Mouse (Mus musculus) fibroblast of lung, adult 2 months (primary cell): ENCODE data around the gene Gm8126.
"Not testable (repeated sequence)": the region's sequence is repeated elsewhere in the genome, so short reads cannot be mapped to it uniquely, and the experiment has no call there.

Experiments used
- DNase-seq: peaks from one replicate; pipeline ENCODE4 v3.0.0-alpha.2; 2011; ENCODE audit warnings: low read depth

Gm8126 gene

DNA sequence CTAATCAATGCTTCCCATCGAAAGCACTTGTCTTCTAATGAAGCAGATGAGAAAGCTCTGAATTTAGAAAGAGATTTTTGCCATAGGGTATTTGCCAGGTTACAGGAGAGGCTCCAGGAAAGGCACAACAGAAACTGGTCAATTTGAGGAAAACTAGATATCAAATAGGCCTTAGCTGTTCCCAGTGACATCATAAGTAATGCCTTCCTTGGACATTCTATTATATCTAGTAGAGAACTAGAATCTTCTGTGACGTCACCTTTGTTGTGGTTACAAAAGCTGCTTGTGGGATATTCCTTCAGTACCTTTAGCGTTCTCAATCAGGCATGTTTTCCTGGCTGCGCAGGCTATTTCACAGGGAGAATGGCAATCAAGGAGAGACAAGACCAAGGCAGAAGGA, at the start of gene Gm8126:
Gene Gm8126 (plus strand): TSS at position 301 of the 400 bp plus-strand sequence.
- not testable (repeated sequence) for DNase-seq

DNA sequence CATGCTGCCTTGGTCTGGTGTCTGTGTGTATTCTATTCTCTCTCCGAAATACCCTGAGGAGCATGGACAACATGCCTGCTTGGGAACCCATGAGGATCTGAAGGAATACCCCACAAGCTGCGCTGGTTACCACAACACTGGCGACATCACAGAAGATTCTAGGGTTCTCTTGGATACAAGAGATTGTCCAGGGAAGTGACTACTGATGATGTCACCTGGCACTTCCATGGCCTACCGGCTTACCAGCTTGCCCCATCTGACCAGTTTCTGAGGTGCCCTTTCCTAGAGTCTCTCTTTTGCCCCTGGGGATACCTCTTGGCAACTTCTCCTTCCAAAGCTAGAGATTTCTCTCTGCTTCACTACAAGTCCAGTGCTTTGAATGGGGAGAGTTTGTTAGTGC, 23.2 kb upstream of the Gm8126 start, which contains the start of gene Gm8122:
Gene Gm8122 (minus strand): TSS at position 101 of the 400 bp plus-strand sequence.
- not testable (repeated sequence) for DNase-seq

DNA sequence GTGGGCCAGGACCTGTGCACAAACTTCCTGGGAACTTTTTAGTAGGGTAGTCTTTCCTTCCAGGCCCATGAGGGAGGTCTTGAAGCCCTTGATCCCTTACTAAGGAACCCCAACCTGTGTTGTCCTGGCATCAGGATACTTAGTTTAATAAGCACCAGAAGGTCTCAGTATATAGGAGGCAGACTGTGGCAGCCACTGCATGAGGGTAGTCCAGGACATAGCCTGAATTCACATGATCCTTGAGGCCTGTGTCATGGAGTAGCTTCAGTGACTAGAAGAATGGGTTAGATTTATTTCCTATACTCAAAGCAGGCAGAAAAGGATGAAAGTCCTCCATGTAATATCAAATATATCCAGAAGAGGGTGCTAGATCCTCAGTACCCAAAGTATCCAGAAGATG, 20.7 kb upstream of the Gm8126 start:
- not testable (repeated sequence) for DNase-seq

DNA sequence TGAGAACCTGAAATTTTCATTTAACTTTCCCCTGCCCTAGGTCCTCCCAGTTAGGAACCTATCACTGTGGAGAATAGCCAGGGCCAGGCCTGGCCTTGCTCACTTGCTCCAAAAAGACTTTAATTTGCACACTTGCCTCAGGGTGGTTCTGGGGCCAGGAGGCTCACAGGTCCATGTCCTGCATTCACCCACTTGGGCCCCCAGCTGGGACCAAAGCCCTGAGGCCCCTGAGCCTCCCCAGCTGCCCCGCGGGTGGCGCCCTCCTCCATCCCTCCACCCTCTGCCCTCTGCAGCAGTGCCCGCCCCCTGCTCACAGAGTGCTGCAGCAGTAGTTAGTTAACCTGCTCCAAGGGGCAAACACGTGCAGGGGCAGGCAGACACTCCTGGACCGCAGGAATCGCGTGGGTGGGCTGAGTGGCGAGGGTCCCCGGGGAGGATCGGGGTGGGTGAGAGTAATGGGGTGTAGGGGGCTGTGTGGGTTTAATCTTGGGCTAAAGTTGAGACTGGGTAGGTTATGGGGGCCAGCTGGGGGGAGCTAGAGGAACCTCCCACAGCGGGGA, 8.8 kb upstream of the Gm8126 start:
- DNase-seq = not testable (repeated sequence)

DNA sequence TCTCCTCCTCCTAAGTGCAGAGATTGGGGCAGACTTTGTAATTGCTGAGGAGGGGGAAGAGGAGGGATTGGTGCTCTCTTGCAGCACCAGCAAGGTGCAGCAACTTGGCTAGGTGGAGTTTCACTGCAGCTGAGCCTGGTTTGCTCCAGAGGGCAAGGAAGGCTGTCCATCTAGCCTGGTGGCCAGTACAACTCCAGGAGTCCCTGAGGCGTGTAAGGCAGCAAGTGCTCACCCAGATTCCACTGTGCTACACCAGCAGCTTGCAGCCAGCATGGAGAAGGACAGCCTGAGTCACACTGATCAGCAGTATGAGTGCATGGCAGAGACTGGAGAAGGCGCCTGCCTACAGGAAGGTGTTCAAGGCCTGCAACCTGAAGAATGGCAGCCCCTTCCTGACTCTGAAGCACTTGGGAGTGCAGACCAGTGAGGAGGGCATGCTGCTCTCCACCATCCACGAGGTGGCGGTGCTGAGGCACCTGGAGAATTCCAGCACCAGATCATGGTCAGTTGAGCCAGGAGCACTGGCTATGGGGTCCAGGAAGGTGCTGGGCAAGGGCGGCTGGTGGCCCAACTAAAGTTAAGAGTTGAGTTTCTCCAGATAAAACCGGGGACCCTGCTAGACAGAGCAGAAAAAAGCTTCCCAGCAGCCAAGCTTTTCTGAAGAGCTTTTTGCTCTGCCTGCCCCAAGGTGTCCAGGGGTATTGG, 7.7 kb upstream of the Gm8126 start:
- not testable (repeated sequence) for DNase-seq

DNA sequence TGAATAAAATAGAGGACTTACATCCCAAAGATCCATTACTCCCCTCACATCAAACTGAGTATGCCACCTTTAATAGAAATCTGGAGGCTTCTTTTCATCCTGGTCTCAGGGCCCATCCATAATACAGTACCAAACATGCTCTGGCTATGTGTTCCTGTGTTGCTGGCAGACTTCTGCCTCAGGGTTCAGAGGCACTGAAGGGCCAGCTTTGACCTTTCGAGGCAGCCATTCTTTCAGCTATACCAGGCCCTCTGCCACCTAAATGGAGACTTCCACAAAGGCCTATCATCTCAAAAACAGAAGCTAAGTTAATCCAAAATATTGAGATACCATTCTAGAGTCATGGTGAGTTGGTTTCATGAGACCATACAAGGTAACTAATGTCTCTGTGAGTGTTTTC, 1.9 kb upstream of the Gm8126 start:
- DNase-seq = not testable (repeated sequence)

DNA sequence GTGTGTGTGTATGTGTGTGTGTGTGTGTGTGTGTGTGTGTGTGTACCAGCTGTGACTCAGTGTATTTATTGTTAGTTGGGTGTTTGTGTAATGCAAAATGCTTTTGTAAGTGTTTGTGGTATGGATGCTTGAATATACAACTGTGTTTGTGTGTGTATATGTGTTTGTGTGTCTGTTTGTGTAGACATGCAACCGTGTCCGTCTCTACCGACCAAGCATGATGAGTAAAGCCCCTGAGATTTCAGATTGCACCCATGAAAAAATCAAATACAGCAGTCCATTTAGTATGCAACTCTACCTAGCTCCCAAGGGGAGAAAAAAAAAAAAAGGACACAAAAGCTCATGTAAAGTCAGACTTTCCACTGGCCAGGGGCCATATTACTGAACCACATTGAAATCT, 5.0 kb downstream of the Gm8126 start:
- not testable (repeated sequence) for DNase-seq

DNA sequence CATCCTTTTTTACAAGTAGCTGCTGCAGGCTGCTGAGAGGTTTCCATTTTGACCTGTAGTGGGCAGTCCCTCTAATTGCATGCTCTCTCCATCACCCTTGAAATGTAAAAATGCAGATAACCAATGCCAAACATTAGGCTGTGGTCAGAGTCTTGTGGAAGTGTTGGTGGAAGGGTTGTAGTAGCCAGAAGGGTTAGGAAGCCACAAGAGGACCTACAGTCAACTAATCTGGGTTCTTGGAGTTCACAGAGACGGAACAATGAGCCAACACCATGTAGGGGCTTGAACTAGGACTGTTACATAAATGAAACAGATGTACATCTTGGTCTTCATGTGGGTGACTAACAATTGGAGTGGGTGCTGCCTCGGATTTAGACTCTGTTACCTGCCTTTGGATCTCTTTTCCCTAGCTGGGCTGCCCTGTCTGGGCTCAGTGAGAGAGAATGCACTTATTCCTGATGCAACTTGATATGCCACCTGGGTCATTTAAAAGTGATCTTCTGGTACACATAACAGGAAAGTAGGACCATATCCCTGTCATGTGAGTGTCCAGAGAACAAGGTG, 10.2 kb downstream of the Gm8126 start:
- DNase-seq = not testable (repeated sequence)

DNA sequence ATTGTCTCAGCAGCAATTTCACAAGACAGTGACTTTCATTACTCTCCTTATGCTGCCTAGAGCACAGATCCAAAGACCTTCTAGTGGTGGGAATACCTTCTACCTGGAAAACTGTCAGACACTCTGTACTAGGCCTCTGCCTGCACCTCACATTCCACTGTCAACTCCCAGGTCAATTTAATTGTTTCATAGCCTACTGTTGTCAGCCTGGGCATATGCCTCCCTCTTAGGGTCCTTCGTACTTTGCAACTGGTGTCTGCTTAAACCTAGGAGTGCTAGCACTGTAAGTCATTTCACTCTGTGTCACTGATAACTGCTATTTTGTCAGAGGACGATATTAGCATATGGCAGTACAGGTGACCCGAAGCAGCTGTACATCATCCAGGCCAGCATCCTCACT, 10.8 kb downstream of the Gm8126 start:
- not testable (repeated sequence) for DNase-seq

DNA sequence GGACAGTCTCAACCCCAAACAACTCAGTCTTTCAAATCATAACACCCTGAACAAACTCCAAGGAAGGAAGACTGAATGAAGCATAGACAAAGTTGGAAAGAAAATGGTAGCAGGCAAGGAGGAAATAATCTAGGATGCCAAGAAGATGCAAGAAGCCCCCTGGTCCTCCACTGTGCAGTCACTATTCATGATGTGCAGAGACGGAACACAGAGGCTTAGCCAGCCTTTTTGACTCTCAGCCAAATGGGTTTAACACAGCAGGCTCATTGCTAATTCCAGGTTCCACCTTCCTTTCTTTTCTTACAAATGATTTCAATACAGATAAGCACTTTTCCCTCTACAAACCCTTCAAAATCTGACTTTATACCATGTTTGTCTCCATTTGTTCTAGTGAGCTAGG, 14.7 kb downstream of the Gm8126 start:
- DNase-seq = not testable (repeated sequence)

DNA sequence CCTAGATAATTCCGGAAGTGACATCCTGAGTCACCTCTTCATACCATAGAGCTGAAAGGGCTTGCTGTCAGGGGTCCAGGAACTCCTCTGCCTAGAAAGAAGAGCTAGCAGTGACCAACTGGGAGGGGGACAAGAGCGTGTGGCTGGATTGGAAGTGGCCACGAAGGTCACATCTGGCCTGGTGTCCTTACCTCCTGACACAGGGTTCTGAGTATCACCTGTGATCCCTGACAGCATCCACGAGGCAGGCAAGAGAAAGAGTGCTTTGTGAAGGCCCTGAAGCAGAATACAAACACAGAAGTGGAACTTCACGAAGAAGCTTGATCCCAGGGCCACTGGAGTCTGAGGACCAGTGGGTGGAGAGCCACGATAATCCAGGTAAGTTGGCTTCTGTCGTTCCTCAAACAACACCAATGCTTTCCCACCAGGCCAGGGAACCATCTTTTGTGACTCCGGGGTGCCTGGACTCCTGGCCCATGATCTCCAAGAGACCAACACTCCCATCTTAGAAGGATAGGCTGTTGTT, 16.6 kb downstream of the Gm8126 start, which contains the start of gene Gm9732:
Gene Gm9732 (plus strand): TSS at position 51 of the 526 bp plus-strand sequence.
- not testable (repeated sequence) for DNase-seq

DNA sequence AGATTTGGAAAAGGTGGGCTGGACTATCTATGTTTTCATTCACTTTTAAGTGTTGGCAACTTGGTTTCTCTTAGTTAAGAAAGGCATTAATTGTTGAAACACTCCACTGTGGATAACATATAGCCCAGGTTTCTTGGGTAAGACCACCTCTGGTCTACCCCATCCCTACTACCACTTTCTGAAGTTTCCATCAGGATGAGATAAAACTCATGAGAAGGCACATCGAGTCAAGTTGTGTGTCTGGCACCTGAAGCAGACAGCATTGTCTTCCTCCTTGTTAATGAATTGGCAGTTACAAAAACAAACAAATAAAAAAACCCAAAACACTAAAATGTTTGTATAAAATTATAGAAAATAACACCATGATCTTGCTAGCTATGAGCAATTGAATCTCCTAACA, 17.3 kb downstream of the Gm8126 start:
- not testable (repeated sequence) for DNase-seq

DNA sequence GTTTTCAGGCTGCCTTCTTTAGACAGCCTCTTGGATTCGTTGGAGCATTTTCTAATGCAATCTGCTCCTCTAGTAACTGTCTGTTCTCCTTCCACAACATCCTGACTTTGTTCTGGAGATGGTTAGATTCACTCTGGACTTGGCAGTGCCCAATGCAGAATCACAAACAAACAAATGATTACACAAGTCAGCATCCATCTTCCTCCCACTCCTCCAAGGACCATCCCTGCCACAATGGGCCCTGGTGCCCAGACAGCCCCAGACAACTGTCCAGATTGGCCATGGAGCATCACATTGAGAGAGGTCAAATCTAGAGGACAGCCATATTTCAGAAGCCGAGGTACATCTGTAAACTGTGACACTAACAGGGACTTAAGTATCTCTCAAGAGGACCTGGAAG, 19.0 kb downstream of the Gm8126 start:
- not testable (repeated sequence) for DNase-seq

DNA sequence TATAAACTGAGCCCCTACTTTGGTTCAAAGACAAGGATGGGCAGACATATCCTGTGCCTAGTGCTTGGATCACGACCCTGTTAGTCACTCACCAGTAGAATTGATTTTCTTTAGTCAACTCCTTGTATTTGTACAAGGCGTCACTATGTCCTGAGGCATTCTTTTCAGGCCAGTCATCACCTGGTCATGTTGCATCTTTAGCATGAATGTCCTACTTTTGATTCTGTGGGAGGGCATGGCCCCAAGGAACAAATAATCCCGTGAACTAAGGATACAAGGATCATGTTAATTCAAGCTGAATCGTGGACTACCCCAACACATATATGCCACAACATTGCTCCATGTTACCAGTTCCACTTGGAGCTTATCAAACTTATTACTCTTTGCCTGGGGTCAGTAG, 19.7 kb downstream of the Gm8126 start:
- DNase-seq = not testable (repeated sequence)

DNA sequence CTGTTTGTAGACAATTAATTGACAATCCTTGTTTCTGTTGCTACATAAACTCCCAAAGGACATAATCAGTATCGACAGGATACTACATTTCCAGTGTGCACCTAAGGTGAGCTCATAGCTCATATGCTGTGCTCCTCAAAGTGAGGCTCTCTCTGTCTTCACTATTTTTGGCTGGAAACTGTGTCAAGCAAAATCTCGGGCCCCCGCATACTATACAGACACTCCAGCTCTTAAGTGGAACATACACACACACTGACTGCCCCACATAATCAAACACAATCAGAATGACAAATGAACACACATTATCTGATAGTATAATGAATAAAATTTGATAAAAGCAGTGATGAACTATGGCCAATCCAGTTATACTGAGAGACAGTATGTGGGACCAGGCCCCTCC, 20.2 kb downstream of the Gm8126 start:
- DNase-seq = not testable (repeated sequence)

DNA sequence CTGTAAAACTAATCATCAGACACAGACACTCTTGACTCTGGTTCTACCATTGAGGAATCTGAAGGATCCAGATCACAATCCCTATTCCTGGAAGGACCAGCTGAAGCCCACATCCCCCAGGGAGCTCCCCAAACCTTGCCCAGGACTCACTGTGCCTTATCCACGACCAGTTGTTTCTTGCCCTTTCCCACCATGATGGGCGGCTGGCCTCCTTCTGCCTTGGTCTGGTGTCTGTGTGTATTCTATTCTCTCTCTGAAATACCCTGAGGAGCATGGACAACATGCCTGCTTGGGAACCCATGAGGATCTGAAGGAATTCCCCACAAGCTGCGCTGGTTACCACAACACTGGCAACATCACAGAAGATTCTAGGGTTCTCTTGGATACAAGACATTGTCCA, 35.1 kb downstream of the Gm8126 start, which contains the start of gene Gm8127:
Gene Gm8127 (minus strand): TSS at position 330 of the 400 bp plus-strand sequence.
- not testable (repeated sequence) for DNase-seq
